Mouse (Mus musculus) hindbrain, postnatal 0 days (tissue): ENCODE results near the gene Csnk2b. TPM values are rescaled to one million over a fixed set of nuclear protein-coding genes. Genes with fewer than 3 reads are reported as not detected.
"Not testable (repeated sequence)": the region's sequence is repeated elsewhere in the genome, so short reads cannot be mapped to it uniquely, and the experiment has no call there.

Source experiments
- ATAC-seq: fragments of 200-750 bp; cut with Nextera tagmentation; 2 replicates; pipeline ENCODE4 v1.8.0; 2017; ENCODE audit warnings: mild to moderate bottlenecking, moderate TSS enrichment, moderate library complexity
- DNase-seq: peaks from one replicate; pipeline ENCODE4 v3.0.0-alpha.2; 2015; ENCODE audit warnings: low spot score
- H3K27ac ChIP-seq: fragments of 300-500 bp; sonication (generic); 2 replicates; pipeline ENCODE4 v1.5.1; 2014; ENCODE audit warnings: mild to moderate bottlenecking
- H3K27me3 ChIP-seq: fragments of 300-500 bp; sonication (generic); 2 replicates; pipeline ENCODE4 v1.6.1; 2014; ENCODE audit warnings: low read length, mixed read lengths; ENCODE audit not compliant: insufficient read depth
- H3K36me3 ChIP-seq: fragments of 300-500 bp; sonication (generic); 2 replicates; pipeline ENCODE4 v1.6.1; 2014; ENCODE audit warnings: low read length, mixed read lengths; ENCODE audit not compliant: insufficient read depth
- H3K4me1 ChIP-seq: fragments of 300-500 bp; sonication (generic); 2 replicates; pipeline ENCODE4 v1.6.1; 2014; ENCODE audit warnings: antibody characterized with exemption, low read length, mixed read lengths; ENCODE audit not compliant: insufficient read depth
- H3K4me2 ChIP-seq: fragments of 300-500 bp; sonication (generic); 2 replicates; pipeline ENCODE4 v1.6.1; 2014; ENCODE audit warnings: low read depth, mild to moderate bottlenecking, low read length, moderate library complexity, mixed read lengths
- H3K4me3 ChIP-seq: fragments of 300-500 bp; sonication (generic); 2 replicates; pipeline ENCODE4 v1.5.1; 2014; ENCODE audit warnings: low read length
- H3K9ac ChIP-seq: fragments of 300-500 bp; sonication (generic); replicated peaks from 2 replicates; pipeline ENCODE4 v1.6.1; 2014; ENCODE audit warnings: mild to moderate bottlenecking, low read length, moderate library complexity, mixed read lengths
- H3K9me3 ChIP-seq: fragments of 300-500 bp; sonication (generic); 2 replicates; pipeline ENCODE4 v1.6.1; 2016; ENCODE audit warnings: low read length, mixed read lengths
- CTCF ChIP-seq: IDR thresholded peaks from 2 replicates; pipeline ENCODE4 v1.5.1; 2016; ENCODE audit warnings: antibody characterized with exemption, control low read depth, low read depth
- WGBS: fragments of 180-500 bp; shearing (Covaris S2); extraction: QIAGEN DNeasy Blood & Tissue Kit; methylation state at CpG from one replicate; pipeline ENCODE4 v1.1.7; 2014; 5-methylcytosine and 5-hydroxymethylcytosine counted together
- polyA plus RNA-seq: library from polyadenylated mRNA; unstranded; fragments of >200 nt; fragmentation: Nextera tagmentation; extraction: Ambion mirVana; gene quantifications from 2 replicates; pipeline ENCODE4 v1.2.1, GENCODE M21; 2015
- total RNA-seq: library from RNA; depleted of rRNA; stranded (reverse); fragments of >200 nt; gene quantifications from 2 replicates; pipeline ENCODE4 v1.2.3, GENCODE M21; 2014

Gene Csnk2b
- total and polyA plus RNA-seq, 2 experiments from 2014 or later, result 257 to 350 TPM

DNA sequence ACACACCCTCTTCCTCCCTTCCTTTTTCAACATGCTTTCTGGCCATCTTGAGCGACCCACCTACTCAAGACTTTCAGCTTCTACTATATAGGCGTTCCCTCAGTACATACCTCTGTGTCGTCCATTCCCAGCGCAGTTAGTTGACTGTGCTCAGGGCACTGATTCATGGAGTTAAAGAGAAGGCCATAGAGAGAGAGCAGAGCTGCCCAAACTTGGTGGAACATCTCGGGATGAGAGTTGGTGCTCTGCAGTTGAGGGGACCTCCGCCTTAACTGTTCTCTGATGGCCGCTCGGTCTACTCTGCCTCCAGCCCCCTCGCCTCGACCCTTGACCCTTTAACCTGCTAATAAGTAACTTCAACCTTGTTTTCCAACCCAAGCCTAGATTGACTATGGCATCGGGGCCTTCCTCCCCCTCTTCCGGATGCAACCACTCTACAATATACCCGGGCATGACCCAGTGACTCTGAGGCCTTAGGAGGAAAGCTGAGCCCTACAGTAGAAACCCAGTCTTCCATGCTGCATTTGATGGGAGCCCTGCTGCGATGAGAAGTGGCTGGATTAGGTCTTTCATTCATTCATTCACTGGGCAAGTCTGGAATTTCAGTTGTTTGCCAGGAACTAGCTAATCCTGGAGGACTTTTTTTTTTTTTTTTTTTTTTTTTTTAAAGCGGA is 9.8 kb upstream of the Csnk2b start, which contains the start of gene Apom:
Apom (minus strand) TSS at position 551 of the 674 bp plus-strand sequence.
- no peaks in the 10 kb centered on the region for H3K27me3 ChIP-seq
- H3K36me3 ChIP-seq, result no peaks in the 10 kb centered on the region; the same call in 1 of the 2 replicates
- no peak for ATAC-seq
- TF ChIP-seq CTCF, result no peak
- DNase-seq, result no peak
- H3K9ac ChIP-seq, result no peak within 1 kb of the TSS
- peaks cover 7% of the 10 kb centered on the region for H3K4me1 ChIP-seq
- no peaks in the 10 kb centered on the region for H3K9me3 ChIP-seq
- H3K4me3 ChIP-seq, result no peak within 1 kb of the TSS
- WGBS, result 80% methylated on average over 15 of the region's 15 CpGs
- H3K27ac ChIP-seq, result no peak within 1 kb of the TSS
- no peak within 1 kb of the TSS for H3K4me2 ChIP-seq

DNA sequence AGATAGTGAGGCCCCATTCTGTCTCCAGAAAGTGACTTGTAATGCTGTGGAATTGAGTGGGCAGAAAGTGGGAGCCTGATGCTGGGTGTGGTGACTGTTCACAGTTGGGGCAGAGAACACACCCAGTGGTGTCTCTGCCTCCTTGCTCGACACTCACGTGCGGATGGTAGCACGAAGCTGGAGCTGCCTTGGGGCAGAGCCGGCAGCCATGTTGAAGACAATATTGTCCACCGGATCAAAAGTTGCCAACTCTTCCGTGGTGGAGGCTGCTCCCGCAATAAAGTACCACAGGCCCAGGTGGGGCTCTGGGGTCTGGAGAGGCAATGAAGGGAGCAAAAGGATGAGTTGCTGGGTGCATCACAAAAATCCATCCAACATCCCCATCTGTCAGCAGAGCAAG is 9.2 kb upstream of the Csnk2b start:
- DNase-seq (no peak), ATAC-seq (no peak)
- H3K4me3 ChIP-seq, result no peak overlapping the region
- WGBS, result 91% methylated on average over 8 of the region's 8 CpGs
- no peaks in the 10 kb centered on the region for H3K27me3 ChIP-seq
- no peaks in the 10 kb centered on the region; the same call in 1 of the 2 replicates for H3K36me3 ChIP-seq
- TF ChIP-seq CTCF, result no peak
- no peaks in the 10 kb centered on the region for H3K9me3 ChIP-seq
- H3K4me1 ChIP-seq, result peaks cover 8% of the 10 kb centered on the region; the same call in 1 of the 2 replicates
- no peak overlapping the region for H3K9ac ChIP-seq
- H3K27ac ChIP-seq, result no peak overlapping the region
- H3K4me2 ChIP-seq, result no peak overlapping the region

DNA sequence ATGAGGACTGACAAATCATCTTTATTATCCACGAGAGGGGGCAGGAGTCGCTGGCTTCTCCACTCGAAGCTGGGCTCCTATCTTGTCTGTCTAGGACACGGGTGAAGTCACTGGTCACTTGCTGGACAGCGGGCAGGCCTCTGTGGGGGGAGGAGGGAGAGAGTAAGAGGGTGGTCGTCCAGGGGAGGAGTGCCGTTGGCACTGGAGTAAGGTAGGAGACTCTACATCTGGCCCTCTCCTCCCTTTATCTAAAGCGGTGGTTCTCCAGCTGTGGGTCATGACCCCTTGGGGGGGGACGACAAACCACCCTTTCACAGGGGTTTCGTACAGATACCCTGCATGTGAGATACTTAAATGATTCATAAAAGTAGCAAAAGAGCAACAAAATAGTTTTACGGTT is 7.1 kb upstream of the Csnk2b start:
- 63% methylated on average over 11 of the region's 11 CpGs for WGBS
- Histone ChIP-seq H3K27me3 (no peaks in the 10 kb centered on the region), H3K36me3 (peaks cover under 1% of the 10 kb centered on the region; the same call in 1 of the 2 replicates), H3K4me3 (no peak overlapping the region), H3K9ac (no peak overlapping the region), H3K9me3 (no peaks in the 10 kb centered on the region), H3K4me1 (peaks cover 8% of the 10 kb centered on the region; the same call in 1 of the 2 replicates), H3K27ac (no peak overlapping the region), H3K4me2 (no peak overlapping the region)
- DNase-seq (no peak), ATAC-seq (no peak)
- TF ChIP-seq CTCF, result no peak

DNA sequence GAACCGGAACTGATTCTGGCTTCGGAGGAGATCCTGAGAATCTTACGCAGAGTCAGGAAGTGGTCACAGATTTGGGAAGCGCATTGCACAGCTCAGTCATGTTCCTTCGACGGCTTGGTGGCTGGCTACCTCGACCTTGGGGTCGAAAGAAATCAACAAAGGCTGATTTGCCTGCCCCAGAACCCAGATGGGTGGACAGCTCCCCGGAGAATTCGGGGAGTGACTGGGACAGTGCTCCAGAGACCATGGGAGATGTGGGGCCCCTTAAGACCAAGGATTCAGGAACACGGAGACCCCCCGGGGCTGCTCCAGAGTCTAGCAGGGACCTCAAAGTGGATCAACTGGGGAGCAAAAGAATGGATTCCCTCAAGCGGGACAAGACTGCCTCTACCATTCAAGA is 5.2 kb upstream of the Csnk2b start:
- DNase-seq (no peak), ATAC-seq (no peak)
- Histone ChIP-seq H3K4me1 (peaks cover 8% of the 10 kb centered on the region; the same call in 1 of the 2 replicates), H3K9ac (peak overlapping the region; percentile 68), H3K27me3 (no peaks in the 10 kb centered on the region), H3K27ac (peak overlapping the region; percentile 83), H3K36me3 (peaks cover 5% of the 10 kb centered on the region; the same call in 1 of the 2 replicates), H3K4me2 (peak overlapping the region; percentile 75), H3K9me3 (no peaks in the 10 kb centered on the region), H3K4me3 (peak overlapping the region; percentile 54)
- no peak for TF ChIP-seq CTCF
- 74% methylated on average over 13 of the region's 13 CpGs for WGBS

DNA sequence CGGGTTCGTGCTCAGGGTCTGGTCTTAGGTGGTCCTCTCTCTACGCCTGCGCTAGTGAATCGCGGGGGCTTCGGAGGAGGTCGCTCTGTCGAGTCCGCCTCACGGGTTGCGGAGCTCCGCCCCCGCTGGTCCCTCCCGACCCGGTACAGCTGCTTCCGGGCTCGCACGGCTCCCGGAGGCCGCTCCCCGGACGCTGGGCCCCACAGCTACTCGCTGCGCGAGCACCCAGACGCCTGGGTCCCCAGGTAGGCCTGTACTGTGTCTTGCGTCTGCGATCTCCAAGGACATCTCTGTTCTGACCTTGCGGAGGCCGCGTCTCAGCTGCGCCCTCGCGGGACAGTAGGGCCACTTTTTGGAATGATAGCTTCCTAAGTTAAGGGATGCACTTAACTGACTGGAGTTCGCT is 4.4 kb upstream of the Csnk2b start, which contains the start of gene D17H6S53E:
D17H6S53E (plus strand) TSS at position 168 of the 406 bp plus-strand sequence.
- ATAC-seq (peak; percentile 52), DNase-seq (peak; percentile 83)
- peak within 1 kb of the TSS; percentile 75 for H3K4me2 ChIP-seq
- H3K9me3 ChIP-seq, result no peaks in the 10 kb centered on the region
- peak within 1 kb of the TSS; percentile 54 for H3K4me3 ChIP-seq
- TF ChIP-seq CTCF, result no peak
- H3K9ac ChIP-seq, result peak within 1 kb of the TSS; percentile 68
- no peaks in the 10 kb centered on the region for H3K27me3 ChIP-seq
- peaks cover 5% of the 10 kb centered on the region; the same call in 1 of the 2 replicates for H3K36me3 ChIP-seq
- 0% methylated on average over 36 of the region's 36 CpGs for WGBS
- peak within 1 kb of the TSS; percentile 83 for H3K27ac ChIP-seq
- peaks cover 8% of the 10 kb centered on the region; the same call in 1 of the 2 replicates for H3K4me1 ChIP-seq

DNA sequence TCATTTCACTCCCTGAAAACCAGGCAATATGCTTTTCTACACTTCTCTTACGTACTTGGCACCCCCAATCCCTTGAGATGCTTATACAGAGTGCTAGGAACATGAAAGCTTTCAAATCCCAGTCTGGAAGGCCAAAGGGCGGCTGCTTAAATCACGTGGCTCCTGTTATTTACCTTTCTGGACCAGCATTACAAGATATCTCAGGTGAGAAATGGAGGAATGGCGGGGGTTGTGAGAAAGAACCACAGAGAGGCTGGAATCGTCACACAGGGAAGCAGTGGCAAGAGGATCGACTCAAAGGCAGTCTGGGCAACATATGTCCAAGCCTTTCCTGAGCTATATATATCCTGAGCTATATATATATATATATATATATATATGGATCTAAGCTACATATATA is 3.7 kb upstream of the Csnk2b start:
- Histone ChIP-seq H3K4me1 (peaks cover 8% of the 10 kb centered on the region), H3K9me3 (no peaks in the 10 kb centered on the region)
- 30% methylated on average over 6 of the region's 6 CpGs for WGBS

DNA sequence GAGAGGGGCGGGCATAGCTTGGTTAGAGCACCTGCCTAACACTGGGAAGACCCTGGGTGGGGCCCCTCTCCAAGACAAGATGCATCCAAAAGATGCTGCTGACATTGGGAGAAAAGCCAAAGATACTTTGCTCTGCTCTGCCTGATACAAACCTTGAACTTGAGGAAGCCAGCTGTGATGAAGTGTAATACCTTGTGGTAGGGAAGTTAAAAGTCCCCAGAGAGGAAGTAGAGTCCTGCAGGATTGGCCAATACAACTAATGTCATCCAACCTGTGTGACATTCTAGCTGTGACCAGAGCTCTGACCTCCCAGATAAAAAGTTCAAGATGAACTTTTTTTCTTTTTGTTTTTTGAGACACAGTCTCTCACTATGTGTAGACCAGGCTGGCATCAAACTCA is 3.2 kb upstream of the Csnk2b start:
- H3K4me1 ChIP-seq, result peaks cover 13% of the 10 kb centered on the region
- H3K4me3 ChIP-seq, result no peak overlapping the region

More for the DNA sequence above, 3.7 kb upstream of the Csnk2b start:
- Histone ChIP-seq H3K4me3 (peak overlapping the region; percentile 54), H3K27me3 (no peaks in the 10 kb centered on the region), H3K36me3 (peaks cover 5% of the 10 kb centered on the region; the same call in 1 of the 2 replicates), H3K27ac (peak overlapping the region; percentile 83; the same call in 1 of the 2 replicates), H3K9ac (peak overlapping the region; percentile 68), H3K4me2 (peak overlapping the region; percentile 75)
- TF ChIP-seq CTCF, result no peak
- ATAC-seq (no peak), DNase-seq (no peak)

DNA sequence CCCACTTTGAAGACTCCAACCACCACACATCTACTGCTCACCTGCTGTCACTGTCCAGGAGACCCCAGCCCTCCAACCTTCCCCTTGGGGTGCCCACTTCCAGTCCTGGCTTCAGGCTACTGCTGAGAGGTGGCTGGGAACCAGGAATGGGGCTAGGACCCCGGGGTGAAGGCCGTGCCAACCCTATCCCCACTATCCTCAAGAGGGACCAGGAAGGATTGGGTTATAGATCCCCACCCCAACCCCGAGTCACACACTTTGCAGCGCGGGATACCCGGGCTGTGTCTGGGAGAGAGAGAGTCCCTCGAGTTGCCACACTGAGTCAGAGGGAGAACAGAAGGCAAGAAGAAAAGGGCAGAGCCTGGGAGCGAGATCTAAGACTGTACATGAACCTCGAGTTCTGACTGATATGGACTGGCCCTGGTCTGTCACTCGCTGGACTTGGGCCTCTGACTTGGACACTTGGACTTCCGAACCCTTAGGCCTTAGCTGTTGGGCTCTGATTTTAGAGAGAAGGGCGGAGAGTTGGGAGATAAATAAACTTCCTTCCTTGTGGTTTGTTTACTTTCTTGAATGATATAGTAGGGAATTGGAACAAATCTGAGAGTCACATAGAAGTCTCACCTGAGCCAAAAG is 2.5 kb upstream of the Csnk2b start:
- WGBS, result 97% methylated on average over 12 of the region's 12 CpGs
- peaks cover 14% of the 10 kb centered on the region for H3K4me1 ChIP-seq
- not testable (repeated sequence) for H3K27ac ChIP-seq, H3K4me3 ChIP-seq, H3K9ac ChIP-seq, H3K4me2 ChIP-seq, H3K27me3 ChIP-seq, H3K9me3 ChIP-seq, ATAC-seq, H3K36me3 ChIP-seq, DNase-seq

More for the DNA sequence above, 3.2 kb upstream of the Csnk2b start:
- Histone ChIP-seq H3K36me3 (peaks cover 5% of the 10 kb centered on the region; the same call in 1 of the 2 replicates), H3K9ac (no peak overlapping the region), H3K27ac (no peak overlapping the region), H3K27me3 (no peaks in the 10 kb centered on the region), H3K9me3 (no peaks in the 10 kb centered on the region), H3K4me2 (peak overlapping the region; percentile 75)
- no peak for ATAC-seq
- TF ChIP-seq CTCF, result no peak
- 100% methylated on average over 1 of the region's 1 CpGs for WGBS
- DNase-seq, result no peak

DNA sequence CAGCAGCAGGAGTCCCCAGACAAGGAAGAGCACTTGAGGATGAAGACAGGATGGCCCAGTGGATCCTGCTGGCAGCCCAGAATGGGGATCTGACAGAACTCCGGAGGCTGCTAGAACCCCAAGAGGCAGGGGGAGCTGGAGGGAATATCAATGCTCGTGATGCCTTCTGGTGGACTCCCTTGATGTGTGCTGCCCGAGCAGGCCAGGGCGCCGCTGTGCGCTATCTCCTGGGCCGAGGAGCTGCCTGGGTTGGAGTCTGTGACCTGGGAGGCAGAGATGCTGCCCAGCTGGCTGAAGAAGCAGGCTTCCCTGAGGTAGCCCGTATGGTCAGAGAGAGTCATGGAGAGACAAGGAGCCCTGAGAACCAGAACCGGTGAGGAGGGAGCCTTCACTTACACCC is 1.4 kb upstream of the Csnk2b start:
- not testable (repeated sequence) for DNase-seq, ATAC-seq, H3K9ac ChIP-seq, H3K27me3 ChIP-seq, H3K27ac ChIP-seq, H3K4me2 ChIP-seq, H3K4me3 ChIP-seq, H3K9me3 ChIP-seq
- WGBS, result 91% methylated on average over 9 of the region's 9 CpGs
- peaks cover 12% of the 10 kb centered on the region for H3K36me3 ChIP-seq
- H3K4me1 ChIP-seq, result peaks cover 14% of the 10 kb centered on the region
